Mouse (Mus musculus): ENCODE results near the gene Phldb2. TPM values are rescaled to one million over a fixed set of nuclear protein-coding genes. Genes with fewer than 3 reads are reported as not detected.

The Phldb2 gene
- polyA plus RNA-seq, 1 experiment = 55.4 TPM

- 54% methylated on average over 2 of the region's 2 CpGs for WGBS
- Histone ChIP-seq H3K36me3 (ENCODE audit: control insufficient read depth, insufficient read depth, low read length) (no peaks in the 10 kb centered on the region), H3K27ac (ENCODE audit: insufficient read depth, low read depth, low read length) (no peak overlapping the region; the same call in 1 of the 2 replicates), H3K27me3 (replicated peaks; ENCODE audit: control insufficient read depth, insufficient read depth, low read length) (no peaks in the 10 kb centered on the region), H3K4me3 (ENCODE audit: insufficient read depth, low read depth, low read length) (no peak overlapping the region), H3K4me1 (ENCODE audit: control insufficient read depth, insufficient read depth, low read length) (no peaks in the 10 kb centered on the region)
- DNase-seq = no peak
- TF ChIP-seq POLR2A (IDR thresholded peaks at IDR 0.05; ENCODE audit: low read depth, low read length) = no peak
- TF ChIP-seq CTCF (conservative IDR thresholded peaks at IDR 0.05; ENCODE audit: insufficient read depth, insufficient read length, low read depth, low read length) = no peak
Observed at GRCm38 (mm10) chr16:45870651-45871050, 82.7 kb downstream of the Phldb2 start.

GRCm38 (mm10) chr16:45869044-45869443 is 84.4 kb downstream of the Phldb2 start:
- Histone ChIP-seq H3K4me3 (ENCODE audit: insufficient read depth, low read depth, low read length) (no peak overlapping the region), H3K4me1 (ENCODE audit: control insufficient read depth, insufficient read depth, low read length) (no peaks in the 10 kb centered on the region), H3K27ac (ENCODE audit: insufficient read depth, low read depth, low read length) (no peak overlapping the region), H3K27me3 (replicated peaks; ENCODE audit: control insufficient read depth, insufficient read depth, low read length) (no peaks in the 10 kb centered on the region), H3K36me3 (ENCODE audit: control insufficient read depth, insufficient read depth, low read length) (no peaks in the 10 kb centered on the region)
- no peak for DNase-seq
- TF ChIP-seq CTCF (conservative IDR thresholded peaks at IDR 0.05; ENCODE audit: insufficient read depth, insufficient read length, low read depth, low read length) (no peak), POLR2A (IDR thresholded peaks at IDR 0.05; ENCODE audit: low read depth, low read length) (no peak)
- WGBS = 50% methylated on average over 3 of the region's 3 CpGs

DNA sequence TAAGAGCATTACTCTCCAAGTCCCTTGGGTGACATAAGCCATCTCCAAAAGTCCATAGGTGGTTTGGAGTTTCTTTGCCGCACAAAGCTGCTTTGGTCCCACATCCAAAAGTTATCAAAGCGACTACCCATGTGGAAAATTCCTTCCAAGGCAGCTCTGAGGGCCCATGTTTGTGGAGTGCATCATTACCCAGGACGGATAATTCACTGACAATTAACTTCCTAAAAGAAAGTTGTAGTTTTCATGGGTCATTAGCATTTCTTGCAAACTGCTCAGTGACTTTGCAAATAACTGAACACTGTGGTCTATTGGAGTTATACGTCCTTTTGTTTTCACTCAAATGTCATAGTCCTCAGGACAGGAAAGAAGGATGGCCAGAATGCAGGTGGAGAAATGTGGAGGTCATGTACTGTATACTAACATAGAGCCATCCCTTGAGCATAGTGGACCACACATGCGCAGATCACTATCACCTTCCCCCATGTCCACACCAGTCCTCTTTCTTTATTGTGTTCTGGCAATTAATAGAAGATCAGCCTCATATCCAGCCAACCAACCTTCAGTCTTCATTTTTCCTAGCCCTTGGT is 96.0 kb downstream of the Phldb2 start:
- no peak overlapping the region for H3K4me3 ChIP-seq (ENCODE audit: insufficient read depth, low read depth, low read length)
- no peak for DNase-seq
- no peak overlapping the region for H3K27ac ChIP-seq (ENCODE audit: insufficient read depth, low read depth, low read length)
- TF ChIP-seq CTCF (conservative IDR thresholded peaks at IDR 0.05; ENCODE audit: insufficient read depth, insufficient read length, low read depth, low read length) (no peak), POLR2A (IDR thresholded peaks at IDR 0.05; ENCODE audit: low read depth, low read length) (no peak)
- H3K27me3 ChIP-seq (replicated peaks; ENCODE audit: control insufficient read depth, insufficient read depth, low read length) = no peaks in the 10 kb centered on the region; the same call in 1 of the 2 replicates
- no peaks in the 10 kb centered on the region for H3K36me3 ChIP-seq (ENCODE audit: control insufficient read depth, insufficient read depth, low read length)
- WGBS = 67% methylated on average over 5 of the region's 5 CpGs
- H3K4me1 ChIP-seq (ENCODE audit: control insufficient read depth, insufficient read depth, low read length) = no peaks in the 10 kb centered on the region

DNA sequence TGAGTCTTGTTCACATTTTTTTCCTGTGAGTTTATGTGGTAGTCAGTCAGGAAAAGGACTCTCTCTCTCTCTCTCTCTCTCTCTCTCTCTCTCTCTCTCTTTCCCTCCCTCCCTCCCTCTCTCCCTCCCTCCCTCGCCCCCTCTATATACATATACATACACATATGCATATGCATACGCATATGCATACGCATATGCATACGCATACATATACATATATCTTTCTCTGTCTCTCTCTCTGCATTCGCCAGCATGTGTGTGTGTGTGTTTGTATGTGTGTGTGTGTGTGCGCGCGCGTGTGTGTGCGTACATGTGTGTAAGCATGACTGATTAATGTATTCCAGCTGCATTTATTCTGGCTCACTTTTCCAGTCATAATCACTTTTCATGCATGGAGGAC is 98.9 kb downstream of the Phldb2 start:
- no peak overlapping the region for H3K27ac ChIP-seq (ENCODE audit: insufficient read depth, low read depth, low read length)
- 91% methylated on average over 10 of the region's 10 CpGs for WGBS
- DNase-seq = no peak
- no peaks in the 10 kb centered on the region for H3K27me3 ChIP-seq (replicated peaks; ENCODE audit: control insufficient read depth, insufficient read depth, low read length)
- no peaks in the 10 kb centered on the region for H3K36me3 ChIP-seq (ENCODE audit: control insufficient read depth, insufficient read depth, low read length)
- no peak overlapping the region for H3K4me3 ChIP-seq (ENCODE audit: insufficient read depth, low read depth, low read length)
- H3K4me1 ChIP-seq (ENCODE audit: control insufficient read depth, insufficient read depth, low read length) = no peaks in the 10 kb centered on the region
- TF ChIP-seq POLR2A (IDR thresholded peaks at IDR 0.05; ENCODE audit: low read depth, low read length) (no peak), CTCF (conservative IDR thresholded peaks at IDR 0.05; ENCODE audit: insufficient read depth, insufficient read length, low read depth, low read length) (no peak)

- WGBS = 89% methylated on average over 4 of the region's 4 CpGs
- no peaks in the 10 kb centered on the region for H3K27me3 ChIP-seq (replicated peaks; ENCODE audit: control insufficient read depth, insufficient read depth, low read length)
- H3K4me3 ChIP-seq (ENCODE audit: insufficient read depth, low read depth, low read length) = no peak overlapping the region
- DNase-seq = no peak
- peaks cover 4% of the 10 kb centered on the region; the same call in 1 of the 2 replicates for H3K4me1 ChIP-seq (ENCODE audit: control insufficient read depth, insufficient read depth, low read length)
- H3K27ac ChIP-seq (ENCODE audit: insufficient read depth, low read depth, low read length) = no peak overlapping the region
- no peaks in the 10 kb centered on the region for H3K36me3 ChIP-seq (ENCODE audit: control insufficient read depth, insufficient read depth, low read length)
- TF ChIP-seq CTCF (conservative IDR thresholded peaks at IDR 0.05; ENCODE audit: insufficient read depth, insufficient read length, low read depth, low read length) (no peak), POLR2A (IDR thresholded peaks at IDR 0.05; ENCODE audit: low read depth, low read length) (no peak)
Observed at GRCm38 (mm10) chr16:45849045-45849444, 104.4 kb downstream of the Phldb2 start.

GRCm38 (mm10) chr16:45844875-45845274 is 108.5 kb downstream of the Phldb2 start:
- Histone ChIP-seq H3K27ac (ENCODE audit: insufficient read depth, low read depth, low read length) (peak overlapping the region; percentile 100), H3K27me3 (replicated peaks; ENCODE audit: control insufficient read depth, insufficient read depth, low read length) (no peaks in the 10 kb centered on the region), H3K4me1 (ENCODE audit: control insufficient read depth, insufficient read depth, low read length) (peaks cover 23% of the 10 kb centered on the region), H3K36me3 (ENCODE audit: control insufficient read depth, insufficient read depth, low read length) (no peaks in the 10 kb centered on the region), H3K4me3 (ENCODE audit: insufficient read depth, low read depth, low read length) (peak overlapping the region; percentile 98)
- DNase-seq = peak; percentile 58
- TF ChIP-seq POLR2A (IDR thresholded peaks at IDR 0.05; ENCODE audit: low read depth, low read length) (no peak), CTCF (conservative IDR thresholded peaks at IDR 0.05; ENCODE audit: insufficient read depth, insufficient read length, low read depth, low read length) (no peak)
- WGBS = 19% methylated on average over 10 of the region's 10 CpGs

GRCm38 (mm10) chr16:45844049-45844780 is 109.2 kb downstream of the Phldb2 start:
- Histone ChIP-seq H3K4me1 (ENCODE audit: control insufficient read depth, insufficient read depth, low read length) (peaks cover 28% of the 10 kb centered on the region), H3K27me3 (replicated peaks; ENCODE audit: control insufficient read depth, insufficient read depth, low read length) (no peaks in the 10 kb centered on the region), H3K4me3 (ENCODE audit: insufficient read depth, low read depth, low read length) (peak overlapping the region; percentile 98), H3K27ac (ENCODE audit: insufficient read depth, low read depth, low read length) (peak overlapping the region; percentile 100), H3K36me3 (ENCODE audit: control insufficient read depth, insufficient read depth, low read length) (no peaks in the 10 kb centered on the region)
- 1% methylated on average over 44 of the region's 45 CpGs for WGBS
- DNase-seq = peak; percentile 94
- TF ChIP-seq CTCF (conservative IDR thresholded peaks at IDR 0.05; ENCODE audit: insufficient read depth, insufficient read length, low read depth, low read length) = peak; percentile 55
- TF ChIP-seq POLR2A (IDR thresholded peaks at IDR 0.05; ENCODE audit: low read depth, low read length) = peak; percentile 80
